Mouse (Mus musculus) midbrain, embryonic 15.5 days (tissue): ENCODE results near the gene 2310030G06Rik. TPM values are rescaled to one million over a fixed set of nuclear protein-coding genes. Genes with fewer than 3 reads are reported as not detected.
A peak's percentile ranks its signal among the peaks of the same experiment; 100 is the strongest.

ENCODE experiments used
- ATAC-seq: fragments of 200-750 bp; cut with Nextera tagmentation; replicated peaks from 2 replicates; pipeline ENCODE4 v1.8.0; 2017; ENCODE audit warnings: moderate TSS enrichment
- H3K27ac ChIP-seq: fragments of 300-500 bp; sonication (generic); 2 replicates; pipeline ENCODE4 v1.5.1; 2015; ENCODE audit warnings: mild to moderate bottlenecking, inconsistent platforms
- H3K27me3 ChIP-seq: fragments of 300-500 bp; sonication (generic); replicated peaks from 2 replicates; pipeline ENCODE4 v1.6.1; 2015; ENCODE audit warnings: inconsistent platforms
- H3K36me3 ChIP-seq: fragments of 300-500 bp; sonication (generic); replicated peaks from 2 replicates; pipeline ENCODE4 v1.6.1; 2015; ENCODE audit warnings: inconsistent platforms
- H3K4me1 ChIP-seq: fragments of 300-500 bp; sonication (generic); 2 replicates; pipeline ENCODE4 v1.6.1; 2015; ENCODE audit warnings: inconsistent platforms
- H3K4me2 ChIP-seq: fragments of 300-500 bp; sonication (generic); 2 replicates; pipeline ENCODE4 v1.6.1; 2015; ENCODE audit warnings: inconsistent platforms, mild to moderate bottlenecking, moderate library complexity
- H3K4me3 ChIP-seq: fragments of 300-500 bp; sonication (generic); 2 replicates; pipeline ENCODE4 v1.5.1; 2015; ENCODE audit warnings: mild to moderate bottlenecking, inconsistent platforms
- H3K9ac ChIP-seq: fragments of 300-500 bp; sonication (generic); 2 replicates; pipeline ENCODE4 v1.6.1; 2015; ENCODE audit warnings: mild to moderate bottlenecking, inconsistent platforms
- H3K9me3 ChIP-seq: fragments of 300-500 bp; sonication (generic); 2 replicates; pipeline ENCODE4 v1.6.1; 2016; ENCODE audit warnings: inconsistent platforms
- WGBS: fragments of 180-500 bp; shearing (Covaris S2); methylation state at CpG from one replicate; pipeline ENCODE4 v1.1.7; 2015; ENCODE audit warnings: mixed read lengths; 5-methylcytosine and 5-hydroxymethylcytosine counted together
- polyA plus RNA-seq: library from polyadenylated mRNA; unstranded; fragments of >200 nt; fragmentation: Nextera tagmentation; extraction: Ambion mirVana; gene quantifications from 2 replicates; pipeline ENCODE4 v1.2.1, GENCODE M21; 2015

The 2310030G06Rik gene
- polyA plus RNA-seq, 1 experiment from 2014 or later: 2.3 TPM

- 49% methylated on average over 12 of the region's 12 CpGs for WGBS
- H3K4me3 ChIP-seq: no peak overlapping the region
Observed at GRCm38 (mm10) chr9:50721061-50721460, 25.3 kb downstream of the 2310030G06Rik start.

GRCm38 (mm10) chr9:50718878-50719277 lies 27.5 kb downstream of the 2310030G06Rik start:
- Histone ChIP-seq H3K27ac (no peak overlapping the region), H3K4me1 (peaks cover 17% of the 10 kb centered on the region), H3K9me3 (no peaks in the 10 kb centered on the region), H3K27me3 (no peaks in the 10 kb centered on the region), H3K4me2 (no peak overlapping the region), H3K4me3 (no peak overlapping the region), H3K36me3 (no peaks in the 10 kb centered on the region), H3K9ac (no peak overlapping the region)
- ATAC-seq: no peak
- 86% methylated on average over 4 of the region's 4 CpGs for WGBS

More at GRCm38 (mm10) chr9:50721061-50721460, 25.3 kb downstream of the 2310030G06Rik start:
- Histone ChIP-seq H3K4me1 (peaks cover 38% of the 10 kb centered on the region), H3K36me3 (no peaks in the 10 kb centered on the region), H3K27me3 (no peaks in the 10 kb centered on the region), H3K4me2 (no peak overlapping the region), H3K9ac (no peak overlapping the region), H3K9me3 (no peaks in the 10 kb centered on the region), H3K27ac (no peak overlapping the region)
- ATAC-seq: no peak

GRCm38 (mm10) chr9:50714188-50714587 lies 32.1 kb downstream of the 2310030G06Rik start:
- Histone ChIP-seq H3K9me3 (no peaks in the 10 kb centered on the region), H3K4me3 (no peak overlapping the region), H3K9ac (no peak overlapping the region), H3K36me3 (no peaks in the 10 kb centered on the region), H3K4me1 (no peaks in the 10 kb centered on the region), H3K4me2 (no peak overlapping the region), H3K27me3 (no peaks in the 10 kb centered on the region), H3K27ac (no peak overlapping the region)
- no peak for ATAC-seq
- WGBS: 74% methylated on average over 4 of the region's 4 CpGs

- no peak for ATAC-seq
- 84% methylated on average over 4 of the region's 4 CpGs for WGBS
- Histone ChIP-seq H3K36me3 (no peaks in the 10 kb centered on the region), H3K9ac (no peak overlapping the region), H3K4me3 (no peak overlapping the region), H3K9me3 (no peaks in the 10 kb centered on the region), H3K4me2 (no peak overlapping the region), H3K4me1 (no peaks in the 10 kb centered on the region), H3K27ac (no peak overlapping the region), H3K27me3 (no peaks in the 10 kb centered on the region)
Observed at GRCm38 (mm10) chr9:50711337-50711736, 35.0 kb downstream of the 2310030G06Rik start.

- Histone ChIP-seq H3K27me3 (no peaks in the 10 kb centered on the region), H3K27ac (no peak overlapping the region), H3K36me3 (no peaks in the 10 kb centered on the region), H3K9me3 (no peaks in the 10 kb centered on the region), H3K9ac (no peak overlapping the region), H3K4me3 (no peak overlapping the region), H3K4me2 (no peak overlapping the region), H3K4me1 (no peaks in the 10 kb centered on the region)
- ATAC-seq: no peak
- WGBS: 24% methylated on average over 2 of the region's 2 CpGs
Observed at GRCm38 (mm10) chr9:50709108-50709507, 37.2 kb downstream of the 2310030G06Rik start.

GRCm38 (mm10) chr9:50704907-50705306 lies 41.4 kb downstream of the 2310030G06Rik start:
- Histone ChIP-seq H3K27me3 (no peaks in the 10 kb centered on the region), H3K4me3 (no peak overlapping the region), H3K4me2 (no peak overlapping the region), H3K27ac (no peak overlapping the region), H3K9ac (no peak overlapping the region), H3K9me3 (no peaks in the 10 kb centered on the region), H3K4me1 (peaks cover under 1% of the 10 kb centered on the region; the same call in 1 of the 2 replicates), H3K36me3 (peaks cover 9% of the 10 kb centered on the region; the same call in 1 of the 2 replicates)
- no peak for ATAC-seq
- 37% methylated on average over 6 of the region's 6 CpGs for whole genome bisulfite sequencing

- 66% methylated on average over 11 of the region's 11 CpGs for WGBS
- Histone ChIP-seq H3K36me3 (peaks cover 9% of the 10 kb centered on the region; the same call in 1 of the 2 replicates), H3K4me3 (no peak overlapping the region), H3K9me3 (no peaks in the 10 kb centered on the region), H3K4me2 (no peak overlapping the region), H3K9ac (no peak overlapping the region), H3K4me1 (peaks cover 27% of the 10 kb centered on the region), H3K27ac (no peak overlapping the region), H3K27me3 (no peaks in the 10 kb centered on the region)
- no peak for ATAC-seq
Observed at GRCm38 (mm10) chr9:50700921-50701691, 45.2 kb downstream of the 2310030G06Rik start.

- peak overlapping the region; percentile 66 for H3K9ac ChIP-seq
- under 1% methylated on average over 68 of the region's 70 CpGs for WGBS
- no peaks in the 10 kb centered on the region for H3K9me3 ChIP-seq
- H3K27me3 ChIP-seq: no peaks in the 10 kb centered on the region
- peaks cover 27% of the 10 kb centered on the region for H3K4me1 ChIP-seq
- H3K4me3 ChIP-seq: peak overlapping the region; percentile 51
- ATAC-seq: peak; percentile 73
- H3K36me3 ChIP-seq: peaks cover 9% of the 10 kb centered on the region; the same call in 1 of the 2 replicates
- H3K27ac ChIP-seq: peak overlapping the region; percentile 68
- peak overlapping the region; percentile 90 for H3K4me2 ChIP-seq
Observed at GRCm38 (mm10) chr9:50698418-50699409, 47.6 kb downstream of the 2310030G06Rik start.

GRCm38 (mm10) chr9:50697706-50698041 lies 48.7 kb downstream of the 2310030G06Rik start:
- 1% methylated on average over 12 of the region's 12 CpGs for WGBS

GRCm38 (mm10) chr9:50696851-50697705 lies 49.3 kb downstream of the 2310030G06Rik start:
- peaks cover 3% of the 10 kb centered on the region; the same call in 1 of the 2 replicates for H3K36me3 ChIP-seq
- H3K27ac ChIP-seq: peak overlapping the region; percentile 80
- no peaks in the 10 kb centered on the region for H3K9me3 ChIP-seq
- WGBS: 25% methylated on average over 12 of the region's 12 CpGs
- peak overlapping the region; percentile 67 for H3K9ac ChIP-seq
- peak overlapping the region; percentile 90 for H3K4me2 ChIP-seq
- H3K27me3 ChIP-seq: no peaks in the 10 kb centered on the region
- peaks cover 30% of the 10 kb centered on the region for H3K4me1 ChIP-seq
- ATAC-seq: no peak
- H3K4me3 ChIP-seq: peak overlapping the region; percentile 51

More at GRCm38 (mm10) chr9:50697706-50698041, 48.7 kb downstream of the 2310030G06Rik start:
- Histone ChIP-seq H3K4me2 (peak overlapping the region; percentile 90), H3K27me3 (no peaks in the 10 kb centered on the region), H3K4me1 (peaks cover 30% of the 10 kb centered on the region), H3K9me3 (no peaks in the 10 kb centered on the region), H3K9ac (peak overlapping the region; percentile 67), H3K27ac (peak overlapping the region; percentile 80), H3K36me3 (peaks cover 4% of the 10 kb centered on the region; the same call in 1 of the 2 replicates), H3K4me3 (peak overlapping the region; percentile 51)
- ATAC-seq: peak; percentile 73

GRCm38 (mm10) chr9:50695153-50695552 lies 51.2 kb downstream of the 2310030G06Rik start:
- H3K9me3 ChIP-seq: no peaks in the 10 kb centered on the region
- no peak overlapping the region for H3K4me3 ChIP-seq
- 79% methylated on average over 6 of the region's 6 CpGs for WGBS
- H3K27ac ChIP-seq: no peak overlapping the region
- H3K9ac ChIP-seq: no peak overlapping the region
- H3K4me2 ChIP-seq: no peak overlapping the region
- peaks cover 30% of the 10 kb centered on the region for H3K4me1 ChIP-seq
- no peaks in the 10 kb centered on the region for H3K27me3 ChIP-seq
- ATAC-seq: no peak
- H3K36me3 ChIP-seq: peaks cover 7% of the 10 kb centered on the region; the same call in 1 of the 2 replicates
